Mouse (Mus musculus) limb, embryonic 13.5 days (tissue): ENCODE data around the gene Wdr18. TPM values are rescaled to one million over a fixed set of nuclear protein-coding genes. Genes with fewer than 3 reads are reported as not detected.
A peak's percentile ranks its signal among the peaks of the same experiment; 100 is the strongest.

Experiments
- ATAC-seq: fragments of 200-750 bp; cut with Nextera tagmentation; 2 replicates; pipeline ENCODE4 v1.8.0; 2017; ENCODE audit warnings: low read depth, moderate number of reproducible peaks, moderate TSS enrichment; ENCODE audit not compliant: low FRiP score
- H3K27ac ChIP-seq: fragments of 300-500 bp; sonication (generic); 2 replicates; pipeline ENCODE4 v1.5.1; 2015; ENCODE audit warnings: inconsistent platforms, mild to moderate bottlenecking, moderate library complexity
- H3K27me3 ChIP-seq: fragments of 300-500 bp; sonication (generic); 2 replicates; pipeline ENCODE4 v1.6.1; 2015; ENCODE audit warnings: mild to moderate bottlenecking, inconsistent platforms
- H3K36me3 ChIP-seq: fragments of 300-500 bp; sonication (generic); 2 replicates; pipeline ENCODE4 v1.6.1; 2015; ENCODE audit warnings: inconsistent platforms, mild to moderate bottlenecking, moderate library complexity
- H3K4me1 ChIP-seq: fragments of 300-500 bp; sonication (generic); 2 replicates; pipeline ENCODE4 v1.6.1; 2015; ENCODE audit warnings: inconsistent platforms
- H3K4me2 ChIP-seq: fragments of 300-500 bp; sonication (generic); replicated peaks from 2 replicates; pipeline ENCODE4 v1.6.1; 2015; ENCODE audit warnings: inconsistent platforms, mild to moderate bottlenecking, moderate library complexity
- H3K4me3 ChIP-seq: fragments of 300-500 bp; sonication (generic); 2 replicates; pipeline ENCODE4 v1.5.1; 2015; ENCODE audit warnings: moderate library complexity, mild to moderate bottlenecking, inconsistent platforms
- H3K9ac ChIP-seq: fragments of 300-500 bp; sonication (generic); 2 replicates; pipeline ENCODE4 v1.6.1; 2015; ENCODE audit warnings: mild to moderate bottlenecking, inconsistent platforms
- H3K9me3 ChIP-seq: fragments of 300-500 bp; sonication (generic); 2 replicates; pipeline ENCODE4 v1.6.1; 2016; ENCODE audit warnings: inconsistent platforms
- WGBS: fragments of 180-500 bp; shearing (Covaris S2); methylation state at CpG from one replicate; pipeline ENCODE4 v1.1.7; 2015; 5-methylcytosine and 5-hydroxymethylcytosine counted together
- polyA plus RNA-seq: library from polyadenylated mRNA; unstranded; fragments of >200 nt; fragmentation: Nextera tagmentation; extraction: Ambion mirVana; gene quantifications from 2 replicates; pipeline ENCODE4 v1.2.1, GENCODE M21; 2015

The Wdr18 gene
- polyA plus RNA-seq, 1 experiment from 2014 or later, result 106 TPM

DNA sequence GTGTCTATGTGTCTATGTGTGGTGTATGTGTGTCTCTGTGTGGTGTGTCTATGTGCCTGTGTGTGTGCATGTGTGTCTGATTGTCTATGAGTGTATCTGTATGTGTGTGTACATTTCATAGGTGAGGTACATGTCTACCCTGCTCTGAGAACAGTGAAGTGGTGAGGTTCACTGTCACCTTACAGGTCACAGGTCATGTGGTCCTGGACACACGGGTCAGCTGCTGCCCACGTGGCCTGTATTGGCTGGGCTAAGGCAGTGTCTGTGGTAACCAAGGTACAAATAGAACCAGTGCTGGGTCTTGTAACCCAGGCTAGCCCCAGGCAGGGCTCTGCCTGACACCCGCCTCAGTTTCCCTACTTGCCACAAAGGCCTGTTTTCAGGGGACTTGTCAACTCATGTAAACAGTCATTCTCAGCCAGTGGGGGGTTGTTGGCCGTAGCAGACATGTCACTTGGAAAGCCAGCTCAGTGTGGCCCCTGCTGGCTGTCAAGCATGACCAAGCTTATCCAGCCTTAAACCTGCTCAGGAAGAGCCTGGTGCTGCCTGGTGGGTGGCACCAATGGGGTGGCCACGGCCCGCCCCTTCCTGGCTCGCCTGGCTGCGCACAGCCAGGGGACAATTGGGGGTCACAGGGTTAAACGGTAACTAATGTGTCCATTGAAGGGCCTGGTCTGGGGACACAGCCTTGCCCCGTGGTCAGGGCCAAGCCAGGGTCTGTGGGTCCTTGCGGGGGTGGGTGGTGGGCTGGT lies 22.0 kb upstream of the Wdr18 start:
- Histone ChIP-seq H3K9ac (no peak overlapping the region; the same call in 1 of the 2 replicates), H3K36me3 (peaks cover 79% of the 10 kb centered on the region), H3K27me3 (no peaks in the 10 kb centered on the region), H3K4me1 (peaks cover 38% of the 10 kb centered on the region), H3K4me2 (no peak overlapping the region), H3K4me3 (no peak overlapping the region), H3K27ac (no peak overlapping the region; the same call in 1 of the 2 replicates), H3K9me3 (no peaks in the 10 kb centered on the region)
- 71% methylated on average over 11 of the region's 11 CpGs for WGBS
- no peak for ATAC-seq

DNA sequence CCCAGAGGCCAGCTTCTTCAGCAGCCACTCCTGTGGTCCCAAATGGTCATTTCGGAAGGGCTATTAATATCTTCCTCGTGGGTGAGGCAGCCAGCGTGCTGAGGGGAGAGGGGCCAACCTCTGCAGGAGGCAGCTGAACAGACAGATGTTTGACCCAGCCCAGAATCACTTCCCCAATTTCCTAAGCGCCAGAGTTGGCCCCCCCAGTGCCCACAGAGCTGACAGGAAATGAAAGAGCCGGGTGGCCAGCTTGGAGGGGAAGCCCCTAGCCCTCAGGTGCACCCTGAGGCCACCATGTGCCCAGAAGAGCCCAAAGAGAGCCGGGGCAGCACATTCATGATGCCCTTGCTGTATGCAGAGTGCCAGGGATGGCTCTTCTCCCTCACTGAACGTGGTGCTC lies 19.2 kb upstream of the Wdr18 start:
- H3K27me3 ChIP-seq, result no peaks in the 10 kb centered on the region
- H3K4me3 ChIP-seq, result no peak overlapping the region
- H3K27ac ChIP-seq, result no peak overlapping the region; the same call in 1 of the 2 replicates
- no peak overlapping the region for H3K9ac ChIP-seq
- H3K9me3 ChIP-seq, result no peaks in the 10 kb centered on the region
- peaks cover 54% of the 10 kb centered on the region for H3K36me3 ChIP-seq
- H3K4me1 ChIP-seq, result peaks cover 43% of the 10 kb centered on the region
- ATAC-seq, result no peak
- 47% methylated on average over 7 of the region's 7 CpGs for WGBS
- no peak overlapping the region for H3K4me2 ChIP-seq

- H3K4me3 ChIP-seq, result no peak overlapping the region
- H3K27me3 ChIP-seq, result no peaks in the 10 kb centered on the region
- WGBS, result 85% methylated on average over 1 of the region's 1 CpGs
- H3K9ac ChIP-seq, result no peak overlapping the region
- no peak overlapping the region for H3K4me2 ChIP-seq
- no peak for ATAC-seq
- peaks cover 43% of the 10 kb centered on the region for H3K4me1 ChIP-seq
- H3K27ac ChIP-seq, result no peak overlapping the region
- H3K9me3 ChIP-seq, result no peaks in the 10 kb centered on the region
- peaks cover 57% of the 10 kb centered on the region for H3K36me3 ChIP-seq
Measured at GRCm38 (mm10) chr10:79942988-79943387, 17.0 kb upstream of the Wdr18 start.

GRCm38 (mm10) chr10:79943471-79943901 lies 16.5 kb upstream of the Wdr18 start:
- H3K9ac ChIP-seq, result 0 out of 2 replicates have a peak overlapping the region, but pooled peaks have one; percentile 45
- no peaks in the 10 kb centered on the region for H3K27me3 ChIP-seq
- H3K9me3 ChIP-seq, result no peaks in the 10 kb centered on the region
- peak overlapping the region; percentile 18; the same call in 1 of the 2 replicates for H3K27ac ChIP-seq
- 60% methylated on average over 9 of the region's 9 CpGs for WGBS
- peaks cover 57% of the 10 kb centered on the region for H3K36me3 ChIP-seq
- no peak for ATAC-seq
- no peak overlapping the region for H3K4me2 ChIP-seq
- H3K4me3 ChIP-seq, result no peak overlapping the region
- H3K4me1 ChIP-seq, result peaks cover 43% of the 10 kb centered on the region

GRCm38 (mm10) chr10:79945507-79946234 lies 14.3 kb upstream of the Wdr18 start:
- Histone ChIP-seq H3K27me3 (no peaks in the 10 kb centered on the region), H3K4me1 (peaks cover 43% of the 10 kb centered on the region), H3K9me3 (no peaks in the 10 kb centered on the region), H3K4me3 (no peak overlapping the region), H3K4me2 (peak overlapping the region; percentile 32), H3K9ac (peak overlapping the region; percentile 51), H3K27ac (peak overlapping the region; percentile 52; the same call in 1 of the 2 replicates), H3K36me3 (peaks cover 63% of the 10 kb centered on the region)
- ATAC-seq, result peak; percentile 38; the same call in 1 of the 2 replicates
- 18% methylated on average over 16 of the region's 16 CpGs for WGBS

GRCm38 (mm10) chr10:79946752-79947322 lies 13.1 kb upstream of the Wdr18 start:
- peaks cover 64% of the 10 kb centered on the region for H3K36me3 ChIP-seq
- H3K9ac ChIP-seq, result peak overlapping the region; percentile 31
- peaks cover 43% of the 10 kb centered on the region for H3K4me1 ChIP-seq
- no peaks in the 10 kb centered on the region for H3K9me3 ChIP-seq
- ATAC-seq, result 0 out of 2 replicates have a peak, but pooled peaks have one; percentile 14
- H3K4me2 ChIP-seq, result peak overlapping the region; percentile 23; the same call in 1 of the 2 replicates
- H3K27ac ChIP-seq, result peak overlapping the region; percentile 16; the same call in 1 of the 2 replicates
- no peak overlapping the region for H3K4me3 ChIP-seq
- H3K27me3 ChIP-seq, result no peaks in the 10 kb centered on the region
- 22% methylated on average over 7 of the region's 7 CpGs for WGBS

DNA sequence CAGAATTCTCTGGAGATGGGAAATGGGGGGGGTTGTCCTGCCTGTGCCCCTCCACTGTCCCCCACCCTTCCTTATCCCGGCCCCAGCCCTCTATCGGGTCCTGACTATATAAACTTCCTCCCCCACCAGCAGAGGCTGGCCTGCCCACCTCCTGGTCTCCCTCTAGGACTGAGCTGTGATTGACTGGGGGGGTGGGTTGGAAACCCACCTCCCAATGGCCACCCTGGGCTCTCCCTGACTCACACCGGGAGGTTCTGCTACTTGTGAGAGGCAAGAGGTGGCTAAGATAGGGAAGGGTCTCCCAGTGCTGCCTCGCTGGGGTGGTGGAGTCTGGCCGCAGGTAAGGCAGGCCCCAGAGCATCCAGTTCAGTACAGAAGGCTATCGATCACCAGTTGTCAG lies 12.4 kb upstream of the Wdr18 start:
- ATAC-seq, result no peak
- 68% methylated on average over 6 of the region's 6 CpGs for WGBS
- Histone ChIP-seq H3K4me1 (peaks cover 43% of the 10 kb centered on the region), H3K36me3 (peaks cover 59% of the 10 kb centered on the region), H3K9ac (peak overlapping the region; percentile 31; the same call in 1 of the 2 replicates), H3K9me3 (no peaks in the 10 kb centered on the region), H3K27me3 (no peaks in the 10 kb centered on the region), H3K27ac (no peak overlapping the region), H3K4me2 (0 out of 2 replicates have a peak overlapping the region, but pooled peaks have one; percentile 1), H3K4me3 (no peak overlapping the region)

GRCm38 (mm10) chr10:79949873-79950272 lies 10.1 kb upstream of the Wdr18 start:
- Histone ChIP-seq H3K9ac (no peak overlapping the region), H3K4me1 (peaks cover 28% of the 10 kb centered on the region), H3K27me3 (no peaks in the 10 kb centered on the region), H3K9me3 (no peaks in the 10 kb centered on the region), H3K4me3 (no peak overlapping the region), H3K4me2 (no peak overlapping the region), H3K27ac (no peak overlapping the region), H3K36me3 (peaks cover 69% of the 10 kb centered on the region)
- 85% methylated on average over 4 of the region's 4 CpGs for WGBS
- ATAC-seq, result no peak

- WGBS, result 89% methylated on average over 18 of the region's 18 CpGs
- peaks cover 69% of the 10 kb centered on the region for H3K36me3 ChIP-seq
- H3K4me3 ChIP-seq, result no peak overlapping the region
- no peak overlapping the region for H3K9ac ChIP-seq
- H3K27ac ChIP-seq, result no peak overlapping the region
- H3K27me3 ChIP-seq, result no peaks in the 10 kb centered on the region
- peaks cover 27% of the 10 kb centered on the region for H3K4me1 ChIP-seq
- no peak for ATAC-seq
- no peak overlapping the region for H3K4me2 ChIP-seq
- H3K9me3 ChIP-seq, result no peaks in the 10 kb centered on the region
Measured at GRCm38 (mm10) chr10:79950661-79951060, 9.3 kb upstream of the Wdr18 start.

DNA sequence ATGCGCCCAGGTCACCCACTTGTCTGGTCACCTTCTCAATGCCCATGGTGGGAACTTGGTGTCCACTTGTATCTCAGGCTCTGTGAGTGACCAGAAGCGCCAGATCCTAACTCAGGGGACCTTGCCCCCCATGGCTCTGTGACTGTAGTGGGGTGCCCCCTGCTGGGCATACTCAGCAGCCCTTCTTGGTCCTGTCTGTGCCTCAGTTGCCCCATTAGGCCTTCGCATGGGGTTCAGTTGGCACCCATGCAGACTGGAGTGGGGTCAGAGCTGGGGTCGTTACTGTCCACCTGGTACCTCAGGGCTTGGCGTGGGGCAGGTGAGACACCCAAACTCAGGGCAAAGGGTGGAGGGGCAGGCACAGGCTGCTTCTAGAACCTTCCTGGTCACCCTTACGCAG lies 6.0 kb upstream of the Wdr18 start:
- Histone ChIP-seq H3K9me3 (no peaks in the 10 kb centered on the region), H3K4me1 (peaks cover 15% of the 10 kb centered on the region), H3K36me3 (peaks cover 44% of the 10 kb centered on the region), H3K9ac (0 out of 2 replicates have a peak overlapping the region, but pooled peaks have one; percentile 19), H3K27ac (peak overlapping the region; percentile 34; the same call in 1 of the 2 replicates), H3K27me3 (no peaks in the 10 kb centered on the region), H3K4me3 (no peak overlapping the region), H3K4me2 (no peak overlapping the region)
- no peak for ATAC-seq
- 78% methylated on average over 6 of the region's 6 CpGs for WGBS

DNA sequence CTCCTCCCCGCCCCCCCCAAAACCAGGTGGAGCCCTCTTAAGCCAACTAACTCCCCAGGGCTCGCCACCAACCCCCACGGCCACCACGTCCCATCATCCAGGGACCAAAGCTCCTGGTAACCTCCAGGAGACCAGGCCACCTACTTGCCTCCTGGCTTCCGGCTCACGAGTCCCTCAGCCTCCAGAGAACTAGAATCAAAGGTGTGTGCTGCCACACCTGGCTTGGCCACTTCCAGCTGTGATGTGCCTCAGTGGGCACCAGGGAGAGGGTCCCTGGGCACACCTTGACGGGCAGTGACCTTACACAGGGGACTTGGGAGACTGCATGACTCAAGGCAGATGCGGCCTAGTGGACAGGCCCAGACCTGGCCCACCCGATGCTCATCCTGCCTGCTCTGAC lies 4.3 kb upstream of the Wdr18 start:
- WGBS, result 69% methylated on average over 9 of the region's 9 CpGs
- Histone ChIP-seq H3K4me3 (no peak overlapping the region), H3K4me2 (no peak overlapping the region), H3K4me1 (peaks cover 17% of the 10 kb centered on the region), H3K36me3 (peaks cover 27% of the 10 kb centered on the region), H3K27ac (peak overlapping the region; percentile 39; the same call in 1 of the 2 replicates), H3K9ac (peak overlapping the region; percentile 50; the same call in 1 of the 2 replicates), H3K9me3 (no peaks in the 10 kb centered on the region), H3K27me3 (no peaks in the 10 kb centered on the region)
- ATAC-seq, result no peak
